Mouse (Mus musculus): ENCODE measurements around the gene Ptpre.
"Not testable (repeated sequence)": the region's sequence is repeated elsewhere in the genome, so short reads cannot be mapped to it uniquely, and the experiment has no call there.

The Ptpre gene

DNA sequence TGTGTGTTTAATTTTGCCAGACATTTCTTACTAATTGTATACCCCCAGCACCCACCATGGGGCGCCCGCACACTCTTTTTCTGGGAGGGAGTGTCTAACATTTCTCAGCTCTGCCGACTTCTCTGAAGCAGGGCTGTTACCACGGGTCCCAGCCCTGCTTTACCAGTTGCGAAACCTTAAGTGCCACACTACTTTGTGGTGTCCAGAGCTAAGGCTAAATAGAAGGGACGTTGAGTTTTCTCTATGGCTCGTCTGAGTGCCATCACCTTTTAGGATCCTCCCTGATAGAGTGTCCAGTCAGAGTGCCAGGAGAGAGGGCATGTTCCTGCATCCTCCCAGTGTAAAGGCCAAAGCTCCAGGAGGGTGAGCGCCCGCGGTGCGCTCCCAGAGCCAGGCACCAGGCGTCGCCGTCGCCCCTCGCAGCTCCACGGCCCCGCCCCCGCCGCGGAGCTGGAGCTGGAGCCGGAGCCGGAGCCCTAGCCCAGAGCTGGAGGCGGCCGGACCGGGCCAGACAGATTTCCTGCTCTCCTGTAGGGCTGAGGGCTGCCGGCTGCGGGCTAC is at the start of gene Ptpre:
Gene Ptpre, plus strand, starts transcription at position 141 of the 561 bp plus-strand sequence.
- DNase-seq, result peak; percentile 79

DNA sequence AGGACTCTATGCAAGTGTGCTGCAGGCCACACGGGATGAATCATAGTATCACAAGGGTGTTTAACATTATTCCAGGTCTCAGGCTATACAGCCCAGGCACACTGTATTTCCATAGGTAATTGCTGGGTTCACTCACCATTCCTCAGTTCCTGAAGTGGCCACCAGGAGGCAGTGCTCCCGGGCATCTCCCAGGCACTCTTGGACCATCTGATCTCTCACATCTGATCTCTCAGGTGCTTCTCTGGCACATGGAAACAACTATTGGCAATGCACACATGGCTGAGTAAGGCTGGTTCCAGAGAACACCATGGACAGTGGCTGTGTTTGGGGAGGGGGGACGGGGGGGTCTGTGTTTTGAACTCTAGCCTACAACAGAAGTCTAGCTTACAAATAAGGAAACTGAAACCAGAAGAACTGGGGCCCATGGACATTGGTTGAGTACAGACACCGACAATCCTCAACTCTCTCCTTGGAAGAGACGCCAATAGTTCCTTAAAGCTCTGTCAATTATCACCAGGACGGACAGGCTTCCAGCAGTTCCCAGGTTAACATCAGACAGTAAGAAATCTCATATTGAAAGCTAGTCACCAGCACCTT is 49.0 kb upstream of the Ptpre start:
- peak; percentile 41 for DNase-seq

DNA sequence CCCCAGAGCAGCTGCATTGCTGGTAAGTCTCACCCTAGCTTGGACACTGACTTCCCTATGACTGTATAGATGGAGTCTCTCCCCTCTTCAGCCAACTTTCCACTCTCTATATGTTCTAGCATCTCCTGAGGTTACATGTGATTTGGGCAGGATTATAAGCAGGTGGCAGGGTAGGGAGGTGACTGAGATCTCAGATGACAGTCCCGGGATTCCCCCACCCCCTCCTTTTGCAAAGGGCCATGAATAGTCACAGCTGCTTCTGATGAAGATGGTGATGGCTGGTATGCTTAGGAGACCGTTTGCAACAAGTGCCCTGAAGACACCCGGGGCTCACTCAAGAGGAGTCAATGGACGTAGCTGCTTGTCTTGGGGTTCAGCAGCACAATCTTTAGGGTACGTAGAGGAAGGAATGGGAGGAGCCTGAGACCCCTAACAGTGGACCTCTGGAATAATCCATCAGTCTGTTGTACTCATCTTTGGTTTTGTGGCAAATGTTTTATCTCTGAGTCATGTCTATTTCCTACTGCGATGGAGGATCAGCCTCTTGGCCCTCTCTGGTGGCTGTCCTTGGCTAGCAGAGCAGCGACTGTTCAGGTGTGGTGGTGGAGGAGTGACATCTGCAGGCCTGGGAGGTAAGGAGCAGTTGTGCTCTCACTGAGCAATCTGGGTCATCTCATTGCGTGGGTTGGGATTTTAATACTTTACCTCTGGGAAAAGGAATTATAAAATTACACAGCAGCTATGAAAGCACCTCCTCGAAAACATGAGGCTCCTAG is 47.4 kb upstream of the Ptpre start:
- no peak for DNase-seq

DNA sequence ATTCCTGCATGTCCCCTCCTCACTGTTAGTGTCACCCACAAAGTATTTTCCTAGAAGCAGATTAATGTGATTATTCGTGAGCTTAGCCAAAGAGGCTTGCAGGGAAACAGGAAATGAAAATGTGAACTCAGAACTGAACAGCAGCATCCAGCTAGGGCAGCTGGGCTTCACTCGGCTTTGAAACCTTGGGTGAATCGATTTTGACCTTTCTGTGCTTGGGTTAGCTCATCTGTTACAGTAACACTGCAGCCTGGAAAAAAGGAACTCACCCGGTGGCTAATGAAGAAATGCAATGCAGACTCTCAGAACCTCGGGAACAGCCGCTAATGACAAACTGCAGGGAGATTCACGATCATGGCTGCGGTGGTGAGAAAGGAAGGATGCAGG is 46.8 kb upstream of the Ptpre start:
- DNase-seq, result no peak

DNA sequence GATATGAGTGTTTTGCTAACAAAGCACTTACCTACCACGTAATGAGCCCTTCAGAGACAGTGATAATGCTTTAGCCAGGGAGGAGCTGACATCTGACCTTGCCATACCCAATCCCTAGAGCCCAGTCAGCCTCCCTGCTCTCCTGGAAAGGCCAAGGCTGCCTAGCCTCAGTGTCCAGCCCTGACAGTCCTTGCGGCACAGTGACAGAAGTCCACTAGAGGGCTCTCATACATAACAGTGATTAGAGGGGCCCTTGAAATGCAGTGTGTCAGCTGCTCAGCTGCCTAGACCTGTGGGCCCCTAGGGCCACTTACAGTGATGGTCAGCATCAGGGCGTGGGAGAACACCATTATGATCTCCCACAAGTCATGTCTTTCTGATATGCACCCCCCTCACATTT is 42.0 kb upstream of the Ptpre start:
- DNase-seq, result no peak

DNA sequence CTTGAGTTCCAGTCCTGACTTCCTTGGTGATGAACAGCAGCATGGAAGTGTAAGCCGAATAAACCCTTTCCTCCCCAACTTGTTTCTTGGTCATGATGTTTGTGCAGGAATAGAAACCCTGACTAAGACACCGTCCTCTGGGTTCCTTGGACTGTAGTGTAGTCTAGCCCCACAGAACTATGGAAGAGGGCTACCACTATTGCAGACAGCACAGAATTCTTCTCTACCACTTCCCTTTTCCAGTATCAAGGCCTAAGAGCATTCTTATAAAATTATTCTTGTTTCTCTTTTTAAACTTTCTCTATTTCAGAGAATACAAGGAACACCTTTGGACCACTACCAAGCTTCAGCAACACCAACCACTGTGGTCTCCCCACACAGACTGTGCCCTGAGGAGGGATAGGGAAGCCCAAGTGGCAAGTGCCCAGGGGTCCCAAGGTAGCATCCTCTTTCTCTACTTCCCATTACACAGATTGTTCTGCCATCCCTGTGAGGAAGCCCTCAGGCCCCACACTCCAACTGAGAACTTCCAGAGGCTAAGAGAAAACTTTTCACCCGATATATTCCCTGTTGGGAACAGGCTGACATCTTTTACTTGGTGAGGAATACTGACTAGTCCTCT is 38.6 kb upstream of the Ptpre start:
- no peak for DNase-seq

DNA sequence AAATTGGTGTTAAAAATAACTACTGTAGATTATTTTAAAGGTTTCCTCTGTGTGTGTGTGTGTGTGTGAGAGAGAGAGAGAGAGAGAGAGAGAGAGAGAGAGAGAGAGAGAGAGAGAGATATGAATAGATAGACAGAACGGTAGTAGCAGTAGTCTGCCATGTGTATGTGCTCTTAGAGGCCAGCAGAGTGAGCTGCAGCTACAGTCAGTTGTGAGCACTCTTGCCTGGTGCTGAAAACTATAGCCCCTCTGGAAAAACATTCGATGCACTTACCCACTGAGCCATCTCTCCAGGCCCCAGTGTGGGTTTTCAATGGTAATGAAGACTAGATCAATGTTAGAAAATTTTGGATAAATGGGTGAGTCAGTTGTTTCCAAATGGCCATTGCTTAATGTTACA is 37.9 kb upstream of the Ptpre start:
- DNase-seq, result no peak

DNA sequence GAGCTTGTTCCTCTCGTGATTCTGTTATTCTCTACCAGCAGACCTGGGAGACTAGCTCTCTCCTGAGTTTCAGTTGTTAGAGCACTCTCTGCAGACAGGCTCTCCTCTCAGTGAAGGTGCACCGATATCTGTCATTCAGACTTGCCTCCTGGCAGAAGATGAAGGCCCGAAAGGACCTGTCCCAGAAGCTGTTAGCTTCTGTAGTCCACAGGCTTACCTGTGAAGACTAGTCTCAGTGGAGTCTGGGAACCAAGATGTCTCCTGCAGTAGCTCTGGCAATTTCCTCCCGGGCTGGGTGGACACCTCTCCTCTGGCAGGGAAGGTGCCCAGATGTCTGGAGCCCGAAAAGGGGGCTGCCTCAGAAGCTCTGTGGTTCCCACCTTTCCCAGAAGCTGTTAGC is 30.8 kb upstream of the Ptpre start:
- not testable (repeated sequence) for DNase-seq

DNA sequence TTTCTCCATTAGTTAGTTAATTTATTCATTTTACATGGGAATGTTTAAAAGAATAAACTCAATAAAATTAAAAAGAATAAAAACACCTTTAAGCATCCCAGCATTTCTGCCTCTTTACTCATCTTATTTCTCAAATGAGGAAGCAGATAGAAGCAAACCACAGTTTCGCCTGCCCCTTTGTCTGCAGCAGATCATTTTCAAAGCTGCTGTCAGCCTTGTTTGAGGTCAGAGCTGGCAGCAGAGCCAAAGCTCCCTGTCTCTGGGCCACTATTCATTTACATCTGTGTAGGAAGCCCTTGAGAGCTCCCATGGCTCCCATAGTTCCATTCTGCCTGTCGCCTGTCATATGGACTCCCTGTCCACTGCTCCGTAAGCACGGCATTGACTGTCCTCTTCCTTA is 28.7 kb upstream of the Ptpre start:
- no peak for DNase-seq

DNA sequence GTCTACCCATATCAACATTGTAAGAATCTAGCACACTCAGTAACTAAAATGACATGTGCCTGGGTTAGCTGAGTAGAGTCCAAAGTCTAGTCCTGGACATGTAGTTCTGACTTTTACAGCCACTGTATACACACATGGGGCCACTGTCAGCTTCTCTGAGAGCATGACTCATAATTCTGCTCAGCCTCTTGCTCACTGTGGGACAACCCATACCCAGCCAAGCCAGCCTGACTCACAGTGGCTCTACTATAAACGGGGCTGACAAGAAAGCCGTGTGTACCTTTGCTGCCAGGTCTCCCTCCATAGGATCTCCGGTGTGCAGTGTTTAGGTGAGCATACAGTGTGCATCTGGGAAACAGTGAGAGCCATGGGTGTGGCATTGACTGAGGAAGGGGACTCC is 28.0 kb upstream of the Ptpre start:
- no peak for DNase-seq

DNA sequence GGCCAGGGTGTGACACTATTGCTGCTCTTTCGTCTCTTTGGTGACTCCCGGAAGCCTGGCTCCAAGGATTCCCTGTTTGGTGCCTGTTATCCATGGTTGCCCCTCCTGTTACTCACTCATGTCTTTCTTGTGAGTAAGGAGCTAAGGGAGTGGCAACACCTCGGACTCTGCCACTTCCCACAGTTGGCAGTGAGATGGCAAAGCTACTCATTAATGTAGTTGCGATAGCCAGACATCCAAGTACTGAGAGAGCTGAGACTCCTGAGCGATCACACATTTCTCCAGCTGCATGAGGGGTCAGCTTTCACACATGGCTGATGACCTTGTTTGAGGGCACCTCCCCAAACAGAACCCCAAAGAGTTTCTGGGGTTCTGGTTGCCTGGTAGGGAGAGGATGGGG is 26.9 kb upstream of the Ptpre start:
- no peak for DNase-seq

DNA sequence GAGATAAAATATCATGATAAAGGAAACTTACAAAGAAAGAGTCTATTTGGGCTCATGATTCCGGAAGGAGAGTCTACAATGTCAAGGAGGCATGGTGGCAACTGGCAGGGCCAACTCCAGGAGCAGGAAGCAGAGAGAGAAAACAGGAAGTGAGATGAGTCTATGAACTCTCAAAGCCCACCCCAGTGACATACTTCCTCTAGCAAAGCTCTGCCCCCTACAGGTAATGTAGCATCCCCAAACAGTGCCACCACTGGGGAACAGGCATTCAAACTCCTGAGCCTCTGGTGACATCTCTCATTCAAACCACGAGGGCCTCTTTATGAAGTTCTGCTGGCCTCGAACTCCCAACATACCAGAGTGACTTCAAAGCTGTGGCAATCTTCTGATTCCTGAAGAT is 25.6 kb upstream of the Ptpre start:
- no peak for DNase-seq

DNA sequence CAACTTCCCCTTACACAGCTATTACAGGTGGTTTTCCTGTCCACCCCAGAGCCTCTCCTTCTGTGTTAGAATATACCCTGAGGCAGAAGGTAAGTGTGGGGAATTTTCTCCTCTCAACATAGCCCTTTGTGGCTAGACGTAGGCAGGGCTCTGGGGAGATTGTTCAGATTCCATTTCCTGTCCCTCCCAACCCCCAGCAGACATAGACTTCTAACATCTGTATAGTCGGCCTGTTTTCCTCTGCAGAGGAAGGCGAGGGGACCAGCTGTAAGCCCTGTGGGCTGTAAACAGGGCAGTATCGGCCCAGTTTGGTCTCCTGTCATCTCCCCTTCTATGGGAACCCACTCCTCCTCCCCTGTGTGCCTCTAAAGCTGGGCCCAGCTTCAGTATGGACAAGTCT is 20.1 kb upstream of the Ptpre start:
- no peak for DNase-seq

DNA sequence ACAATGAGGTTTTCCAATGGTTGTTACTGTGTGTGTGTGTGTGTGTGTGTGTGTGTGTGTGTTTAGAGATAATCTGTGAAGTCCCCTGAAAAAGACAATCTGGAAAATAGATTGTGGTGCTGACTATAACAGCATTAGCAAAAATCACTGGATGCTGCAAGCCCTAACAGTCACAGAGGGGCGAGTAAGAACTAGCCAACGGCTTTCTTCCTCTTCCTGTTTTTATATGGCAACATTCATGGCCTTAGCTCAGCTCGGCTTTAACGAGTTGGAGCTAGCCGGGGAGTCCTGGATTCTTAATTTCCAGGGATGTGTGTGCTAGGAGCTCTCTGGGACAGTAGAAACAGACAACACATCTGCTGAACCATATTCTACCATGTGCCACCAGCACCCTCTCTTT is 17.0 kb upstream of the Ptpre start:
- no peak for DNase-seq

DNA sequence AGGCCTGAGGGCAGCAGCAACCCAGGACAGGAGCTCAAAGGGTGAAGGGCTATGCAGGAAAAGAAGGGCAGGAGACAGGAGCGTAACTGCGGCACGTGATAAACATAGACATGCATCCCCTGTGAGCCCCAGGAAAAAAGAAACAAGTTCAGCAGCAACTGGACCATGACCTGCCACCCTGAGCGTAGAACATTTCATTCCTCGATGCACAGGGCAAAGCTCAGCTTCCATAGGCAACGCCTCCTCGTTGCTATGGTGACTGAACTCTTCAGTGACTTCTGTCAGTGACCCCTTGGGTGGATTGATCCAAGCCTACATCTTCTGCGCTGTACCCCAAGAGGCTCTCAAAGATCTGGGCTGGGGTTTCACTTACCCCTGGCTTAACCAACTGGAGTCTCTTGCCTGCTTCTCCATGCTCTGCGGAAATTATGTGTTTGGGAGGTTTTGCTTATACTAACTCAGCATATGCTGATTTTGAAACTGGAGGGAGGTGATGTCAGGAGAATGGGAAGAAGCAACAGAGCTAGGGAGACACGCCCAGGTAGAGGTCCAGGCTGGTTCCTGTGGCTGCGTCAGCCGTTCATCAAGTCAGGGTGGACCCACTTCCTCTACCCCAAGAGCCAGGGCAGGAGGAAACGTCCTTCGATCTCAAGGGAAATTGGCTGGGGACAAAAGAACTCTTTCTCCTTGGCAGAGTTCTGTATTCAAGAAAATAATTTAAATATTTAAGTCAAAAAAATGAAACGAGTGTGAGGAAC is 15.3 kb upstream of the Ptpre start:
- DNase-seq, result no peak

DNA sequence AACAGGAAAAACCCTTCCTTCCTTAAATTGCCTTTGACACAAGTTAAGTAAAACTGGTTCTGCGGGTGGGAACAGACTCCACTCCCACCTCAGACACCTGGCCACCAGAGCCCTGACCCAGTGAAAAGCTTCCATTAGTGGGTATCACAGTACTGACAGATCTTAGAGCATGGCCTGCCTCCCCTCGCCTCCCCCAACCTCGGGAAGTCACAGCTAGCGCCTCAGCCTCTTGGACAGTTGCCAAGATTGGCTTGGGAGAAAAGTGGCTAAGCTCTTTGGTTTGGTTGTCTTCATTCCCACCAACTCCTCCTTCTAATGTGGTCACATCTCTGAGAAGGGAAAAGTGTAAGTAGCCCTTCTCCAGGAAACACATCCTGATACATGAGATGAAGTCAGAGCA is 13.3 kb upstream of the Ptpre start:
- no peak for DNase-seq

DNA sequence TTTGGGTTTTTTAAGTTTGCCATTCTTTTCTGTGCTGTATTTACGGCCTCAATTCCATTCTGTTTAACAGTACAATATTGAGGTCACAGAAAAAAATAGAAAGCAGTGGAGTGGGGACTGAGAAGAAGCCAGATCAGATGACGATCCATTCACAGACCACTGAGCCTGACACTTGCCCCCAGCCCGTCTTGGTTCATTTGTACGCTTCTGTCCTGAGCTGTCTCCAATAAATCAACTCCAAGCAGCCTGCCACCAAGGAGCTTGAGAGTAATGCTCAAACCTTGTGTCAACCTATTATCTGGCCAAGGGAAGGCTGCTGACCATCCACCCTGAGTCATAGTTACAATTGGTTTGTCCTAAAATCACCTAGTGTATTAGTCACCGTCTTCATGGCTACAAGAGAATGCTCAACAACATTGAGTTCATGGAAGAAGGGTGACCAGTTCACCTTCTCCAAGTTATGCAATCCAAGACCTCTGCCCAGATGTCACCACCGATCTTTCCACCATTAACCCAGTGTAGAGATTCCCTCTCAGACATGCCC is 12.8 kb upstream of the Ptpre start:
- DNase-seq, result no peak

DNA sequence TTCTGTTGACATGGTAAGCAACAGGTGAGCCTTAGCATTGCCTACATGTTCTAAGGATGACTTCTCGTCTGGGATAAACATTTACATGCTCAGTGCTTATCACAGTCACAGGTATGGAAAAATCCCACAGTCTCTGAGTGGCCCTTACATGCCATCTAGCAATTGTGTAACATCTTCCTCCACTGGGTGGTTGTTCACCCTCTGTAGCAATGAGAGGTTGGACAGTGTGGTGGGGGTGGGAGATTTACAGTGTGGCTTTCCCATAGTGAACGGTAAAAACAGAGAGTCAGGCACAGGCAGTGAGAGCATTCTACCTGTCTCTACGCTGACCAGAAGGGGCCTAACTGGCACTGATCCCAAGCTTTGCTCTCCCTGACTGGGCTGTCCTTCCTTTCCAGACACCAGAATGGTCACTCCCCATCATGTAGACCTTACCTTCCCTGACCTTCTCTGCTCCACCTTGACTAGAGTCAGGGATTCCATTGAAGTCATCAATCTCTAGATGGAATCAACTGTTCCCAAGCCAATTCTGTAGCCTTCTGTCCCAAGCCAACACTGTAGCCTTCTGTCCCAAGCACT is 10.6 kb upstream of the Ptpre start:
- no peak for DNase-seq

DNA sequence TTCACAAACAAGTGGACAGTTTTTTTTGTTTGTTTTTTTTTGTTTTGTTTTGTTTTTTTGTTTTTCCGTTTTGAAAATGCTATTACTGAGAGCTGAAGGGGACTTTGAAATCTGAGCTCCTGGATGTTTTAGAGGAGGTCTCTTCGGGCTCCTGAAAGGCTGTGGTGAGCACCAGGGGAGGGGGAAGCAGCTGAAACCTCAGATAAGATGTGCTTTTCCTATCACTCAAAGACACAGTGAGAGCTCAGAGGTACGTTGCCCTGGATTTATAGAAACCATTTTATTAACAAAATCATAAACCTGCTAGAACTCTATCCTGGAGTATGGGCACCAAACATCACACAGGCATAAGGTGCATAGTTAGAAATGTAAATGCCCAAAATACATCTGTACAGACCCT is 10.1 kb upstream of the Ptpre start:
- DNase-seq, result no peak

DNA sequence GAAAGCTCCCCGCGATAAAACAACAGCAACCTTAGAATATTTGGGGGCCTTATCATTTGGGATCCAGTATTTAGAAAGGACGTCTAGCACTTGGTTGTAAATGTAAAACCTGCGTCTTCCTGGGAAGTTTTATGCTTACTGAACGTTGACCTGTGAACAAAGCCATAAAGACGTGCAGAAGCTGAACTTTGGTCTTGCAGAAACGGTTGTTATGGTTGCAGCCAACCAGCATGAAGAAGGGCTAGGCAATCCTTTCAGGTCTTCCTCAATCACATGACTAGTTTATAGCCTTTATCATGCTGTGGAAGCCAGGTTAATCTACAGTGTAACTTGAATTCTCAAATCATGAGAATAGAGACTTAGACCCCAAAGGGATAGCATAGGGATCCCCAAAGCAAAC is 8.8 kb upstream of the Ptpre start, which contains the start of gene Clrn3:
Gene Clrn3, minus strand, starts transcription at position 140 of the 400 bp plus-strand sequence.
- no peak for DNase-seq

DNA sequence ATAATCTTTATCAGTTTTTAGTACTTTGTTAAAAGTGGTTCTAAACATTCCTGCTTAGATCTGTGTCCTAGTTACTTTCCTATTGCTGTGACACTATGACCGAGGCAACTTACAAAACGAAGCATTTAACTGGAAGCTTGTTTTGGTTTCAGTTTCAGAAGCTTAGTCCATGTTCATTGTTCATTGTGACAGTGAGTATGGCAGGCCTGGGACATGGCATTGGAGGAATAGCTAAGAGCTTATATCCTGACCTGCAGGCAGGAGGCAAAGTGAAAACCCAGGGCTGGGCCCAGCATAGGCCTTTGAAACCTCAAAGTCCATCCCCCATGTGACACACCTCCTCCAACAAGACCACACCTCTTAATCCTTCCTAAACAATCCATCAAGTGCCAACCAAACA is 8.2 kb upstream of the Ptpre start:
- no peak for DNase-seq

DNA sequence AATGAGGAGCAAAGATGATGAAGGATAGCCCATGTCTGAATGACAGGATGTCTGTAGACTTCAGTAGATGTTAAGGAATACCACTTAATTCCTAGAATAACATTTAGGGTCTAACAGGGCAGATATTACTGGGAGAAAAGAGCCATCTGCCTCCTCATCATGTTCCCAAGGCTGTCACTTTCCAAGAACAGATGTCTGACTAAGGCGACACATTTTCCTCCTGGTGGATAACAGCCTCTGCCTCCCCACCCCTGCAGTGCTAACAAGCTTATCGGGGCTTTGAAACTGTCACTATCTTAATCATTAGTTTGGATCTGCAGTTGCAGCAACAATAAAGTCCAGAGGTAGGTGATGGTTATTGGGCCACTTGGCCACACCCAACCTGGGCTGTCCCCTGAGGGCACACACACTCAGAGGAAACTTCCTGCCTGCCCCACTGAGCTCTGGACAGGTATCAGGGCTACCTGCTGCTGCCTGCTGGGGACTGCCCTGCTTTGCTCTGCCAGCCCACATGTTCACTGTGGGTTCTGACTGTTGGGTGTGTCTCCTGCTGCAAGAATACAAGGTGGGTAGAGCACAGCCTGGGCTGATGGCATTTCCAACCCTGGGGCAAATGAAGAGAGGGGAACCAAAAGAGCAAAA is 2.6 kb upstream of the Ptpre start:
- DNase-seq, result no peak

Measured in thymus, postnatal 25 days (tissue).